Comparison of ENCODE assay signal across 9 mouse cellular contexts in the genomic region with DNA sequence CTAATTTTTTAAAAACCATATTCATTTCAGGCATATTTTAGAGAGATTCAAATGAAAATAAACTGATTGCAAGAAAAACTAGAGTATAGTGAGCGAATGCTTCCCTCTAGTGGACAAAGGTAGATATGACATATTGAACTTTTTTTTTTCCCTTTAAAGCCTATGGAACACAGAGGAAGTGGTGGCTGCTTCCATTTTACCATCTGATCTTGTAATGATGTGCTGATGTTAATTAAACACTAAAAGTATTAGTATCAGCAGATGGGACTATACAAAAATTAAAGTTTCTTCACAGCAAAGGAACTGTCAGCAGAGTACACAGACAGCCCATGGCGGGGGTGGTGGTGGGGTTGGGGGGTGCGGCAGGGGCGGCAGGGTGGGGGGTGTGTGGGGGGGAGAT. TPM values are rescaled to one million over a fixed set of nuclear protein-coding genes. Genes with fewer than 3 reads are reported as not detected.
A peak's percentile ranks its signal among the peaks of the same experiment; 100 is the strongest.
DNase-seq lines count a peak whose midpoint lies in the region; ATAC-seq lines count a peak whose summit lies in the region.
"Had no signal": no experiment of that assay in that cellular context is flagged by ENCODE, and none has a peak within 500 bp of the region (broad histone marks: within the 10 kb centered on the region; RNA-seq: fewer than 3 reads in every experiment).

No protein-coding gene starts in this region.

- 55% methylated on average over 4 of the region's 4 CpGs for WGBS in hindbrain, embryonic 11.5 days
- WGBS in hindbrain, embryonic 10.5 days = 55% methylated on average over 4 of the region's 4 CpGs
- 29% methylated on average over 4 of the region's 4 CpGs for WGBS in embryonic facial prominence, embryonic 10.5 days
- WGBS in midbrain, embryonic 12.5 days = 54% methylated on average over 4 of the region's 4 CpGs

- peak; percentile 58 for DNase-seq in hindbrain, embryonic 11.5 days (ENCODE audit: low spot score)
- DNase-seq in hindbrain, embryonic 10.5 days (ENCODE audit: low spot score) = no peak
- peak; percentile 34 for DNase-seq in ES-CJ7 (ENCODE audit: low read depth, low spot score)
- DNase-seq in embryonic facial prominence, embryonic 10.5 days (ENCODE audit: low spot score) = peak; percentile 23
- no peak for DNase-seq in yolk sac, embryonic 10.5 days (ENCODE audit: low spot score)
- DNase-seq in lung, adult 18-20 months = no peak
- DNase-seq in cerebellum, postnatal 25 days = no peak

- no peaks in the 10 kb centered on the region for H3K4me1 ChIP-seq in hindbrain, embryonic 11.5 days (replicated peaks; ENCODE audit: control insufficient read depth, insufficient read depth, low read length)
- peaks cover 5% of the 10 kb centered on the region; the same call in 1 of the 2 replicates for H3K4me1 ChIP-seq in hindbrain, embryonic 10.5 days (replicated peaks)
- H3K4me1 ChIP-seq in embryonic facial prominence, embryonic 10.5 days = peaks cover 9% of the 10 kb centered on the region
- H3K4me1 ChIP-seq in midbrain, embryonic 12.5 days = no peaks in the 10 kb centered on the region

- ATAC-seq in hindbrain, embryonic 11.5 days (ENCODE audit: low FRiP score) = 0 out of 2 replicates have a peak, but pooled peaks have one; percentile 27
- ATAC-seq in midbrain, embryonic 12.5 days (ENCODE audit: low FRiP score, low read depth) = 0 out of 2 replicates have a peak, but pooled peaks have one; percentile 54
- ATAC-seq: inflammation-experienced regulatory T-cells, adult 6 months had no signal

- H3K9ac ChIP-seq in hindbrain, embryonic 11.5 days (ENCODE audit: low read depth, low read length) = no peak overlapping the region
- no peak overlapping the region for H3K9ac ChIP-seq in midbrain, embryonic 12.5 days (replicated peaks)

- no peak overlapping the region for H3K27ac ChIP-seq in hindbrain, embryonic 11.5 days (ENCODE audit: low read depth, low read length)
- H3K27ac ChIP-seq in hindbrain, embryonic 10.5 days = no peak overlapping the region
- H3K27ac ChIP-seq in embryonic facial prominence, embryonic 10.5 days (replicated peaks) = no peak overlapping the region
- H3K27ac ChIP-seq in midbrain, embryonic 12.5 days (replicated peaks) = no peak overlapping the region

- no peak overlapping the region for H3K4me2 ChIP-seq in hindbrain, embryonic 11.5 days (replicated peaks; ENCODE audit: low read depth, low read length)
- H3K4me2 ChIP-seq in midbrain, embryonic 12.5 days (replicated peaks) = no peak overlapping the region

- no peaks in the 10 kb centered on the region for H3K9me3 ChIP-seq in hindbrain, embryonic 11.5 days (ENCODE audit: control insufficient read depth, low read length)
- H3K9me3 ChIP-seq in hindbrain, embryonic 10.5 days = no peaks in the 10 kb centered on the region
- no peaks in the 10 kb centered on the region for H3K9me3 ChIP-seq in embryonic facial prominence, embryonic 10.5 days
- no peaks in the 10 kb centered on the region for H3K9me3 ChIP-seq in midbrain, embryonic 12.5 days

- no peak overlapping the region for H3K4me3 ChIP-seq in hindbrain, embryonic 11.5 days (ENCODE audit: low read depth, low read length)
- H3K4me3 ChIP-seq in hindbrain, embryonic 10.5 days = no peak overlapping the region
- 0 out of 2 replicates have a peak overlapping the region, but pooled peaks have one; percentile 21 for H3K4me3 ChIP-seq in embryonic facial prominence, embryonic 10.5 days
- H3K4me3 ChIP-seq in midbrain, embryonic 12.5 days = no peak overlapping the region

- no peaks in the 10 kb centered on the region for H3K27me3 ChIP-seq in hindbrain, embryonic 11.5 days (ENCODE audit: control insufficient read depth, insufficient read depth, low read length)
- no peaks in the 10 kb centered on the region for H3K27me3 ChIP-seq in hindbrain, embryonic 10.5 days (ENCODE audit: insufficient read depth, poor library complexity, severe bottlenecking)
- H3K27me3 ChIP-seq in embryonic facial prominence, embryonic 10.5 days (replicated peaks; ENCODE audit: low read depth, poor library complexity, severe bottlenecking) = no peaks in the 10 kb centered on the region
- H3K27me3 ChIP-seq in midbrain, embryonic 12.5 days = no peaks in the 10 kb centered on the region

- no peaks in the 10 kb centered on the region for H3K36me3 ChIP-seq in hindbrain, embryonic 11.5 days (ENCODE audit: control insufficient read depth, insufficient read depth, low read length)
- no peaks in the 10 kb centered on the region for H3K36me3 ChIP-seq in hindbrain, embryonic 10.5 days
- H3K36me3 ChIP-seq in embryonic facial prominence, embryonic 10.5 days (replicated peaks) = no peaks in the 10 kb centered on the region
- H3K36me3 ChIP-seq in midbrain, embryonic 12.5 days = no peaks in the 10 kb centered on the region

RNA-seq across cellular contexts. Expression of gene Sptssb, which starts 48.3 kb away (rescaled TPM):
- polyA plus RNA-seq in hindbrain, embryonic 11.5 days (2014; fragmentation: Nextera tagmentation; extraction: Ambion mirVana) = 0.11 TPM in 1 of 2 replicates, not detected in the other
- 0.12 and 0.25 TPM in 2 replicates for polyA plus RNA-seq in hindbrain, embryonic 10.5 days (2016; fragmentation: Nextera tagmentation; extraction: Ambion mirVana)
- polyA plus RNA-seq in embryonic facial prominence, embryonic 10.5 days (2016; fragmentation: Nextera tagmentation; extraction: Ambion mirVana) = 0.19 TPM in 1 of 2 replicates, not detected in the other
- 0.17 and 0.24 TPM in 2 replicates for polyA plus RNA-seq in midbrain, embryonic 12.5 days (2016; fragmentation: Nextera tagmentation; extraction: Ambion mirVana)
- polyA plus RNA-seq: inflammation-experienced regulatory T-cells, adult 6 months had no signal

Comparison
In these comparisons a context has a peak if more than half of its experiments do, and no peak if none do; other contexts are left out.
1. DNase-seq: peak in hindbrain, embryonic 11.5 days (single experiment), ES-CJ7 (single experiment) and embryonic facial prominence, embryonic 10.5 days (single experiment); none in hindbrain, embryonic 10.5 days (single experiment), yolk sac, embryonic 10.5 days (single experiment), lung, adult 18-20 months (0 of 2) and cerebellum, postnatal 25 days (0 of 2).